Mouse (Mus musculus) embryonic stem cell, embryonic (primary cell): ENCODE measurements at regions not wholly inside any gene's neighbourhood (a gene's known extent, or its start where the extent isn't known, plus 50 kb on each side); places are given as distances from the start of the nearest gene placed in this dataset.

ENCODE experiments used
- CTCF ChIA-PET, 4 experiments: fragments of 300-600 bp in 2 of 4; fragments of 350-600 bp in 2 of 4; sonication (Branson Sonifier 250); formaldehyde crosslinking; loops; one replicate each; lab custom pipeline; 2022; ENCODE audit warnings: inconsistent platforms in 2 of 4; lab: Charles Lee
- POLR2A ChIA-PET, 4 experiments: fragments of 300-600 bp in 2 of 4; fragments of 350-600 bp in 2 of 4; sonication (Branson Sonifier 250); formaldehyde crosslinking; loops; one replicate each; lab custom pipeline; 2022; ENCODE audit warnings: antibody characterized with exemption in 4 of 4, inconsistent platforms in 1 of 4; lab: Charles Lee

DNA sequence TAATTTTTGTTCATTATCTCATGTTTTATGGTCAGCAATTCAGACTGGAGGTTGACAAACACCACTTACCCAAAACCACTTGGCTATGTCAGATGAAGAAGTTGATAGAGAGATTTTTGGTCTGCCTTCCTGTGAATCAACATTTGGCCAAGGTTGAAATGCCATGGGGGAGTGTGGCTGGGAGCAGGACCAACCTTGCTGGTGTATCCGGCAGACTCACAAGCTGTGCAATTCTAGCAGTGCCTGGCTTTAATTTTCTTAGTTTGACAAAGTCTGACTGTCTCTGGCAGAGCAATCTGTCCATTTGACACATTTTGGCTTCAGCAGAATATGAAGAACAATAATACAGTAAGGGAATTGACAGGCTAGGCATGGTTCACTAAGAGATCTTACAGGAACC lies 533.9 kb upstream of the Frg1 start:
- CTCF ChIA-PET = no interaction called here
- POLR2A ChIA-PET = no interaction called here

DNA sequence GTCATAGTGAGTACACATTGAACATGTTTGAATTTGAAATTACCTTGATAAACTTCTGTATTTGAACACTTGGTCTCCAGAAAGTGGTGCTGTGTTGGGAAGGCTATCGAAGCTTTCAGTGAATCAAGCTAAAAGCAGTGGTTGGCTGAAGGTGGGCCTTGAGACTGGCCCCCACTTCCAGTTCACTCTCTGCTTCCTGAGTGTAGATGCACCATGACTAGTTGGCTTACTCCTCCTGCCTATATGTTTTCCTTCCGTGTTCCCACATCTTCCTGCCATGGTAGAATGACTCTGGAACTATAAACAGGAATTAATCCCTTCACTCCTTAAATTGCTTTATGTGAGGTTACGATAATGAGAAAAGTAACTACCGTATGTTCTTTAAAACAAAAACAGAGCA lies 522.4 kb upstream of the Frg1 start:
- ChIA-PET POLR2A (no interaction called here), CTCF (no interaction called here)

DNA sequence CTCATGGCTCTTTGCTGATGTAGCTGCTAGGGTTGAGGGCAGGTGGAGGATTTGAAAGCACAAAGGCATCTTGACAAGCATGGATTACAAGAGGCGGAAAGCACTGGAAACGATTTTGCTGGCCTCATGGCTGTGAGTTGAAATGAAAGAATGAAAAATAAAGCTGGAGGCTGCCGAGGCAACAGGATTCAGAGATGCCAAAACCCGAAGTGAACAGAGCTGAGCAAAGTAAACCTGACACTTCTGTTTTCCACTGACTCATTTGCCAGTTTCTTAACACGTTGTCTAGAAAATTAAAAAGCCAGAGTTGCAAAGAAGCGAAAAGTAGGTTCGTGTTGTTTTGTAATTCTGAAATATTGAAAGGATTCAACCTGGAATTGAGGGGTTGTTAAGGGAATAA lies 504.2 kb upstream of the Frg1 start:
- ChIA-PET POLR2A (no interaction called here), CTCF (no interaction called here)

GRCm38 (mm10) chr8:41920536-41920935 lies 503.7 kb upstream of the Frg1 start:
- ChIA-PET CTCF (no interaction called here), POLR2A (no interaction called here)

GRCm38 (mm10) chr8:41878029-41878748 lies 461.3 kb upstream of the Frg1 start:
- POLR2A ChIA-PET = no interaction called here
- CTCF ChIA-PET = no interaction called here

GRCm38 (mm10) chr8:41869681-41870356 lies 452.9 kb upstream of the Frg1 start:
- CTCF ChIA-PET = interaction anchor here in 1 of 4 experiments (0.5 kb wide), 1 partner anchor 38 kb away, joined by 5 read pairs; no protein-coding TSS in a partner anchor
- POLR2A ChIA-PET = no interaction called here

- CTCF ChIA-PET = no interaction called here
- POLR2A ChIA-PET = no interaction called here
Observed at GRCm38 (mm10) chr8:41860918-41861317, 444.0 kb upstream of the Frg1 start.

DNA sequence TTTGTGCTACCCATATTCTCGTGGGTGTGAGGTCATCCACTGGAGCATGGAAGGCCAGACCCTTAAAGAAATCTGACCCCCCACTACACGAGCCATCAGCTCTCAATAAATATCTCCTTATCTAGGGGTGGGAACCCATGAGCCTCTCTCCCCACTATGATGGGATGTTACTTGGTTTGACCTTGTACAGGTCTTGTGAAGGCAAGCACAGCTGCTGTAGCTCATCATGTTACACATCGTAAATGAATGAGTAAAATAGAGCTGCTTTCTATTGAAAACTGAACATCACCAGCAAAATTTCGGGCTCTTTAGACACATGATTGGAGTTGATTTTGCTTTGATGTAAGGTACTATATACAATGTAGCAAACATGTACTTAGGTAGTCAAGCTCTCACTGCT lies 414.8 kb upstream of the Frg1 start:
- ChIA-PET POLR2A (no interaction called here), CTCF (no interaction called here)

DNA sequence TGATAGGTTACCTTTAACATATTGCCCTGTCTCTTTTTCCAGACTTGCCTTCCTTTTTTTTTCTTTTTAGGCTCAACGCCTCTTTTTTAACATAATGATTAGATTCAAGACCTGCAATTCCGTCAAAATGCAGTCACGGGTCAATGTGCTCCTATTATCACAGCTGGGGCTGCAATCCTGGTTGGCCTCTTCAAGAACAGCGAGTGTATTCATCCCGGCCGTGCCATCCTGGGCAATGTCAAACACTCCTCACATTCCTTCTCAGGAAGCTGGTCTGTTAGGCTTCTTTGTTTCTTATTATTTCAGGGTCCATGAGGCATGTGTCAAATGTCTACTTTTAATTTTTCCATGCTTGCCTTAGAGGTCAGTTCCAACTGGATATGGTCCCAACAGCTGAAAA lies 413.5 kb upstream of the Frg1 start:
- CTCF ChIA-PET = no interaction called here
- POLR2A ChIA-PET = no interaction called here

- POLR2A ChIA-PET = no interaction called here
- CTCF ChIA-PET = interaction anchor here (0.6 to 1.8 kb wide), 14 partner anchors 11 to 1427 kb away, joined by 3 to 7 read pairs (median 3); no protein-coding TSS in a partner anchor
Observed at GRCm38 (mm10) chr8:41824928-41825327, 408.1 kb upstream of the Frg1 start.

DNA sequence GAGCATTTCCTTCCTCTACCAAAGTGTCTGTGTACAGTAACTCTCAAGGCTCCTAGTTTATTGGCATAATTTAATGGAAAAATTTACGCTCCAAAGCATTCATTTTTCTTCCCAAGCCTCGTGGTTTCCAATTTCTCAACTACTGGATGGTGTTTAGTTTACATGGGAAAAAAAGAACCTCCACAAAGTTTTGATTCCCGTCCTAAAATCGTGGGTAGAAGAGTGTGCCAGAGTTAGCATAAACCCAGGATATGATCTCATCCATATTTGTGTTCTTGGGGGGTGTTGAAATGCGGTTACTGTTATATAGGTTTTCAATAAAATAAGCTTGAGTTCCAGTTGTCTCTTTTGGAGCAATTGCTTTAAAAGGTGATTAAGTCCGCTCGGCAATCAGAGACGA lies 406.2 kb upstream of the Frg1 start:
- ChIA-PET CTCF (interaction anchor here in 1 of 4 experiments (0.8 kb wide), 1 partner anchor 250 kb away, joined by 3 read pairs; no protein-coding TSS in a partner anchor), POLR2A (no interaction called here)

DNA sequence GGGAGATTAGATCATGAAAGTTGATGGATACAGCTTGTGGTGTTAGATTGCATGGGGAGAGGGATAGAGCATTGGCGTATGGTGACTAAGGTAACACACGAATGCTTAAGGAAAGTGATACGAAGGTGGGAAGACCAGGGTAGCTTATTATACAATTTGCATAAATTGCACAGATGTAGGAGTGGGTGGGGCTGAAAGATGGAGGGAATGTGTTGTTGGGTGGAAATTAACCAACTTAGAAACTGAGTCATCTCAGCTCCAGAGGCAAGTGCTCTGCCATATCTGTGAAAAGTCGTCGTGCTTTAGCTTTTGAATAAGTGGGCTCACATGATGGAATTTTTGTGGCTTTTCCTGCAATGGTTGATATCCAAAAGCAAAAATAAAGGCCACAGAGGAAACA lies 404.8 kb upstream of the Frg1 start:
- ChIA-PET POLR2A (no interaction called here), CTCF (no interaction called here)

DNA sequence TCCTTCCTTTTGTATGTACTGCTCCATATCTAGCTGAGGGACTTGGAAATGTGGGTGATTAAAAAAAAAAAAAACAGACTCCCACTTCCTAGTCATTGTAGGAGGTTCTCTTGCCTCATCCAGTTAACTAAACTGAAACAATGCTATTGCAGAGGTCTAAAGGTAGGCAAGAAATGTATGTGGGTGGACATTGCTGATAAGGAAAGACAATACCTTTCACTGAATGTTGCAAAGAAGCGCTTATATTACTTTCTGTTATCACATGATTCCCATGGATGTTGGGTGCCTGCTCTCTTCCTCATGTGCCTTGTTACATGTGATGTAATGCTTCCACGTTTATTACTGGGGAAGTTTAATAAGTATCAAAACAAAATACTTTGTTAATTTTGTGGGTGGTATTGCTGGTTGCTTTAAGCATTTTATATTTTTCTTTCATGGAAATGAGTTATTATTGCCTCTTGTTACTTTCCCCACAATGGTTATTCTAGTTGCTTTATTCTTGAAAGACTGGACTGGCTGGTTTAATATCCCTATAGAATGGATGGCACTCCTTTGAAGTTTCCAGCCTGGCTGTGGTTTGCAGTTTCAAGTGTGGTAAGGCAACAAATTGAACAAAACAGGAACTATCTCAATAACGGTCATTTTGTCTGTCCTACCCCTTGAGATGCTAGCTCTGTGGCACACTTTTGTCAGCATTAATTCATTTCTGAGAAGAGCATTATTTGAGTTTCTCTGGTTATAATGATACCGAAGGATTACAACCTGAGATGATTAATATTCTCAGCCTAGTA lies 403.9 kb upstream of the Frg1 start:
- POLR2A ChIA-PET = no interaction called here
- CTCF ChIA-PET = interaction anchor here in 1 of 4 experiments (0.6 to 0.7 kb wide), 2 partner anchors 8 to 1954 kb away, joined by 3 to 4 read pairs; no protein-coding TSS in a partner anchor

DNA sequence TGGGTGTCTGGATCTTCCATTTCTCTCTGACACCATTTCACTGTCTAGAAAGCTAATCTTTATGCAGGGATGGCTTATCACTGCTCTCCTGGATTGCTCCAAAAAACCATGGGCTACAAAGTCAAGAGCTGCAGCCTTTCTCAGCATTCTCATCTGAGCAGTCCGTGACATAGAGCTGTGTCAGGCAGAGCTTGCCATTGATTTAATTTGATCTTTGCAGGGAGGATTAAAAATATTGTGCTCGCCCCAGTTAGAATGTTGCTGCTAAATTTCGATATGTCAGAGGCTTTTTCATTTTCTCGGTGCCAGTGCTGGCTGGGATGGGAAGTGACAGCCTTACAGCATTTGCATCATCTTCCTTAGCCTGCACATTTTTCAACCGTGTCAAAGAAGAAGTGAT lies 401.7 kb upstream of the Frg1 start:
- ChIA-PET POLR2A (no interaction called here), CTCF (no interaction called here)

DNA sequence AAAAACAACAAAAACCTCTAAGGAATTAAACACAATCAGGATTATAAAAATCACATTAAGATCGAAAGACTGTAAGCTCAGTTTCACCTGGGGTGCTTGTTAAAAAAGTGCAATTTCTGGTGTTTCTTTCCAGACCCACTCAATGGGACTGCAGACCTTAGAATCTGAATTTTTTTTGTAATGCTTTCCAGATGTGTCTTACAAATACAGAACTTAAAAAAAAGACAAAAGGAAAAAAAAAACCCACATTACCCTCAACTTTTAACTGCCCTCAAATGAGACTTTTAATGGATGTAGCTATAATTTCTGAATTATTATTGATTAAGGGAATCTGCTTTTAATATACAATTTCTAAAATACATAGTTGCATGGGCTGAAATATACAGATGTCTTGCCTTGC lies 401.2 kb upstream of the Frg1 start:
- CTCF ChIA-PET = interaction anchor here in 1 of 4 experiments (0.7 kb wide), 1 partner anchor 377 kb away, joined by 7 read pairs; no protein-coding TSS in a partner anchor

DNA sequence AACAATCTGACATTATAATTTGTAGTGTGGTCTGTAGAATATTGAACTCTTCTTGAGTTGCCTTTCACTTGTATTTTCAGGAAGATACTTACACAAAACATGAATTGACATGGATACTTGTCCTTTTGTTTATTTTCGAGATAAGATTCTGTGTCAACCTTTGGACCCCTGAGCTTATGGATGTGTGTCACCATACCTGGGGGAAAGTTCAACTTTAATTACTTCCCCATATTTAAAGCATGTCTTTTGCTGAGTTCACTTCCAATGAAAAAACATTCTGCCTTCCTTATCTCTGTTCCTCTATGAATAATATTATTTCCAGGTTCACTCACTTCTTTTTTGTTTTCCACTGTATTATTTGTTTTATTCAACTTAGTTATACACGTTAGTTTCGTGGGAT lies 398.4 kb upstream of the Frg1 start:
- ChIA-PET POLR2A (no interaction called here), CTCF (no interaction called here)

More for the DNA sequence above, 401.2 kb upstream of the Frg1 start:
- POLR2A ChIA-PET = no interaction called here

- ChIA-PET POLR2A (interaction anchor here in 1 of 4 experiments (1.9 kb wide), 1 partner anchor 10 kb away, joined by 4 read pairs; no protein-coding TSS in a partner anchor), CTCF (no interaction called here)
Observed at GRCm38 (mm10) chr8:41795625-41796024, 378.8 kb upstream of the Frg1 start.

DNA sequence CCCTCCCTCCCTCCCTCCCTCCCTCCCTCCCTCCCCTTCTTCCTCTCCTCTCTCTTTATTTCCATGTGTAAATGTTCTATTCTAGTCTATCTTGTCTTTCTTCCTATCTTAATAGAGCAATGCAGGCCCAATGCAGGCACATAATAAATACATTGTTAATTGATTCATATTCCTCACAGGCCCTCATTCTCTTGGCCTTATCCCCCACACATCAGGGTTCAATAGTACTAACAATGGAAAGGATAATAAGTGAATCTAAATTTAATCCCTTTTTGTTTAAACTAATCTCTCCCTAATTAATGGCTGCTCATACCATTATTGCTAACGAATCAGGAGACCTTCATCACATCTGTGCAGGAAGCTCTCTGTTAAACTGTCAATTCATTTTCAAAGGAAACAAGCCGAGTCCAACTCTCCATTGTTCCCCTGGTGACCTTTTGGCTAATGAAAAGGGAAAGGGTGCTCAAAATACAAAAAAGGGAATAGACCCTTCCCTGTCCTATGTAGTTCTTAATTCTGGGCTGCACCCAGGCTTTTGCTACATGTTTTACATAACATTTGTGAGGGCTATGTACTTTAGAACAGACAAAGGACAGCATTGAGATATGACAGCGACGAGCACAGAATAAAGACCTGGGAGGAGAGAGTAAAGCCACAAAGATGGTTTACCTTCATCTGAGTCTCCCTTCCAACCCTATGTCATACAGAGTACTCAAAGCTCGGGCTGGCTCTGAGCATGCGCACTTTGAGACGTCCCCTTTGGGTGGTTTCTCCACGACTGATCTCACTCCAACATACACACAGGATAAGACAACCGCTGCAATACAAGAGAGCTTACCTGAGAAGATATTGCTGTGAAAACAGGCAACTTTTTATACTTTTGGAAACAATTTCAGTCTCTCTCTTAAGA lies 370.3 kb upstream of the Frg1 start:
- ChIA-PET POLR2A (no interaction called here), CTCF (no interaction called here)

GRCm38 (mm10) chr8:41785977-41786376 lies 369.1 kb upstream of the Frg1 start:
- CTCF ChIA-PET = no interaction called here
- POLR2A ChIA-PET = interaction anchor here in 1 of 4 experiments (1.5 kb wide), 1 partner anchor 9 kb away, joined by 4 read pairs; no protein-coding TSS in a partner anchor
